In the genomic region with DNA sequence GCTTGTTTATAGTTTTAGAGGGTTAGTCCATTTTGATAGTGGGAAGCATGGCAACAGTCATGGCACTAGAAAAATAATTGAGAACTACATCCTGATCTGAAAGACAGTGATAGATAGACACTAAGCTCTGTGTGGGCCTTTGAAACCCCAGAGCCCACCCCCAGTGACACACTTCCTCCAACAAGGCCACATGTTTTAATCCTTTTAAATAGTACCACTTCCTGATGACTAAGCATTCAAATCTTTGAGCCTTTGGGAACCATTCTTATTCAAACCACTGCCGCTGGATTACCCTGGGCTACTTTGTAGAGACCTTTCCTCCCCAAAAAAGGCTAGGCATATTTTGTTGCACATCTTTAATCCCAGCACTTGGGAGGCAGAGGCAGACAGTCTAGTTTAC, we compare ENCODE assay signal across 14 mouse cellular contexts. TPM values are rescaled to one million over a fixed set of nuclear protein-coding genes. Genes with fewer than 3 reads are reported as not detected.
"Had no signal": no experiment of that assay in that cellular context is flagged by ENCODE, and none has a peak within 500 bp of the region (broad histone marks: within the 10 kb centered on the region; RNA-seq: fewer than 3 reads in every experiment).

No protein-coding gene starts in this region.

- H3K9ac ChIP-seq: limb, embryonic 15.5 days; liver, embryonic 12.5 days; lung, embryonic 14.5 days; neural tube, embryonic 13.5 days had no signal

- H3K4me3 ChIP-seq: left cerebral cortex, adult 2 months; limb, embryonic 15.5 days; liver, embryonic 12.5 days; midbrain, embryonic 10.5 days; neural tube, embryonic 13.5 days had no signal

- DNase-seq: kidney, postnatal 14 days; lung, embryonic 14.5 days; lung, postnatal 10 days; lung, postnatal 4 days; midbrain, embryonic 14.5 days; retina, postnatal 1 day; thymus, adult 18-20 months; thymus, postnatal 14 days had no signal

- H3K27ac ChIP-seq: left cerebral cortex, adult 2 months; limb, embryonic 15.5 days; liver, embryonic 12.5 days; midbrain, embryonic 10.5 days; neural tube, embryonic 13.5 days had no signal

- H3K36me3 ChIP-seq: limb, embryonic 15.5 days; liver, embryonic 12.5 days; midbrain, embryonic 10.5 days; neural tube, embryonic 13.5 days had no signal

- H3K9me3 ChIP-seq: limb, embryonic 15.5 days; liver, embryonic 12.5 days; midbrain, embryonic 10.5 days; neural tube, embryonic 13.5 days had no signal

- ATAC-seq: liver, embryonic 12.5 days had no signal

RNA-seq across cellular contexts. Expression of a gene that starts 48.8 kb away (rescaled TPM):
- total RNA-seq: monocyte, adult 5-6 weeks had no signal
